Mouse (Mus musculus): ENCODE data around the gene Rasal2. TPM values are rescaled to one million over a fixed set of nuclear protein-coding genes. Genes with fewer than 3 reads are reported as not detected.

The Rasal2 gene
- total and polyA plus RNA-seq, 3 experiments, result 5.1 to 23.2 (median 22.2) TPM

GRCm38 (mm10) chr1:157117440-157117839, 295.0 kb downstream of the Rasal2 start:
- TF ChIP-seq CTCF (IDR thresholded peaks at IDR 0.05), result no peak

DNA sequence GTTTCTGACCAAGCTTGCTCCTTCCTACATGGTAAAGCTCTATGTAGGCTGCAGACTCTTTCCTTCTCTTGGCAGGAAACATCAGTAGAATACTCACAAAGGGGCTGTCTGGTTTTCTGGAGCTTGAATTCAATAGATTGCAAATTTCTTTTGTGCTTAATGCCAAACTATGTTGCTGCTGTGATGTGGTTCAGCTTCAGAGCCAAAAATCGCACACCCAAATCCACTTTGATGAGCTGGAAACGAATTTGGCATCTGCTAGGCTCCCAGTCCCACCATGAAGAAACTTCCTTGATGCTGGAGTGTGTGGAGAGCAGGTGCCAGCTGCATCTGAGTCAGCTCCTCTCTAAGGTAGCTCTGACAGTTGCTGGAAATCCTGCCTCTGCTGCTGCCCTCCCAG, 297.9 kb downstream of the Rasal2 start:
- TF ChIP-seq EP300 (IDR thresholded peaks at IDR 0.05; ENCODE audit: insufficient read depth, low read depth, low read length), result no peak
- no peak for TF ChIP-seq CTCF (IDR thresholded peaks at IDR 0.05)
- no peak for TF ChIP-seq POLR2A (IDR thresholded peaks at IDR 0.05; ENCODE audit: insufficient read depth, low read depth, low read length)
- Histone ChIP-seq H3K27me3 (ENCODE audit: control insufficient read depth, insufficient read depth, low read length) (no peaks in the 10 kb centered on the region), H3K27ac (no peak overlapping the region), H3K36me3 (ENCODE audit: control insufficient read depth, insufficient read depth, low read length) (no peaks in the 10 kb centered on the region), H3K79me2 (replicated peaks; ENCODE audit: control insufficient read depth, insufficient read depth, low read length) (no peaks in the 10 kb centered on the region), H3K4me1 (ENCODE audit: control insufficient read depth, insufficient read depth, low read length) (no peaks in the 10 kb centered on the region), H3K9ac (ENCODE audit: low read depth, low read length) (no peak overlapping the region), H3K4me3 (no peak overlapping the region)
- no peak for DNase-seq
- 77% methylated on average over 2 of the region's 2 CpGs for WGBS
- intact Hi-C loops (cut with DNase I), result no loop called here

More at GRCm38 (mm10) chr1:157117440-157117839, 295.0 kb downstream of the Rasal2 start:
- Histone ChIP-seq H3K36me3 (ENCODE audit: control insufficient read depth, insufficient read depth, low read length) (no peaks in the 10 kb centered on the region), H3K79me2 (replicated peaks; ENCODE audit: control insufficient read depth, insufficient read depth, low read length) (no peaks in the 10 kb centered on the region), H3K4me1 (ENCODE audit: control insufficient read depth, insufficient read depth, low read length) (no peaks in the 10 kb centered on the region), H3K9ac (ENCODE audit: low read depth, low read length) (no peak overlapping the region), H3K27ac (no peak overlapping the region), H3K27me3 (ENCODE audit: control insufficient read depth, insufficient read depth, low read length) (no peaks in the 10 kb centered on the region), H3K4me3 (no peak overlapping the region)
- intact Hi-C loops (cut with DNase I), result no loop called here
- no peak for DNase-seq
- WGBS, result 95% methylated on average over 3 of the region's 3 CpGs

GRCm38 (mm10) chr1:157110287-157110835, 302.0 kb downstream of the Rasal2 start:
- no peaks in the 10 kb centered on the region for H3K36me3 ChIP-seq (ENCODE audit: control insufficient read depth, insufficient read depth, low read length)
- H3K79me2 ChIP-seq (replicated peaks; ENCODE audit: control insufficient read depth, insufficient read depth, low read length), result no peaks in the 10 kb centered on the region
- H3K9ac ChIP-seq (ENCODE audit: low read depth, low read length), result no peak overlapping the region
- no peak overlapping the region for H3K27ac ChIP-seq
- intact Hi-C loops (cut with DNase I), result no loop called here
- H3K4me3 ChIP-seq, result no peak overlapping the region
- TF ChIP-seq EP300 (IDR thresholded peaks at IDR 0.05; ENCODE audit: insufficient read depth, low read depth, low read length) (no peak), CTCF (IDR thresholded peaks at IDR 0.05) (no peak), POLR2A (IDR thresholded peaks at IDR 0.05; ENCODE audit: insufficient read depth, low read depth, low read length) (no peak)
- no peak for DNase-seq
- WGBS, result 26% methylated on average over 6 of the region's 6 CpGs
- no peaks in the 10 kb centered on the region for H3K27me3 ChIP-seq (ENCODE audit: control insufficient read depth, insufficient read depth, low read length)
- no peaks in the 10 kb centered on the region for H3K4me1 ChIP-seq (ENCODE audit: control insufficient read depth, insufficient read depth, low read length)

DNA sequence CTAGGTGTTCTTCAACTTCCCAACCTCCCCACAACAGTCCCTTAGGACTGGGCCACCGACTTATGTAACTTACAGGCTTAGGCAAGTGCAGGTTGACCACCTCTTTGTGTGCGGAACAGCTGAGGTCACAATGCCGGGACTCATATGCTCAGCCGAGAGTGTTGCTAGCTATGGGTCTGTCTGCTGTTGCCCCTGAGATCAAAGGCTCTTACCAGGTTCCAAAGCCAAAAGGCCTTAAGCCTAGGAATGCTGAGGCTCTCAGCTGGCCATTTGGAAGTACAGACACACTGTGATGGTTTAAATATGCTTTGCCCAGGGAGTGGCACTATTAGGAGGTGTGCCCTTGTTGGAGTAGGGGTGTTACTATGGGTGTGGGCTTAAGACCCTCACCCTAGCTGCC, 303.8 kb downstream of the Rasal2 start, which contains the start of gene Tex35:
TSS of gene Tex35 (minus strand) at position 101 of the 400 bp plus-strand sequence.
- WGBS, result 90% methylated on average over 4 of the region's 4 CpGs
- Histone ChIP-seq H3K4me1 (ENCODE audit: control insufficient read depth, insufficient read depth, low read length) (no peaks in the 10 kb centered on the region), H3K27me3 (ENCODE audit: control insufficient read depth, insufficient read depth, low read length) (no peaks in the 10 kb centered on the region), H3K9ac (ENCODE audit: low read depth, low read length) (no peak within 1 kb of the TSS), H3K4me3 (no peak within 1 kb of the TSS), H3K36me3 (ENCODE audit: control insufficient read depth, insufficient read depth, low read length) (no peaks in the 10 kb centered on the region), H3K79me2 (replicated peaks; ENCODE audit: control insufficient read depth, insufficient read depth, low read length) (no peaks in the 10 kb centered on the region), H3K27ac (no peak within 1 kb of the TSS)
- intact Hi-C loops (cut with DNase I), result no loop called here
- no peak for TF ChIP-seq EP300 (IDR thresholded peaks at IDR 0.05; ENCODE audit: insufficient read depth, low read depth, low read length)
- TF ChIP-seq POLR2A (IDR thresholded peaks at IDR 0.05; ENCODE audit: insufficient read depth, low read depth, low read length), result no peak
- TF ChIP-seq CTCF (IDR thresholded peaks at IDR 0.05), result no peak
- DNase-seq, result no peak

DNA sequence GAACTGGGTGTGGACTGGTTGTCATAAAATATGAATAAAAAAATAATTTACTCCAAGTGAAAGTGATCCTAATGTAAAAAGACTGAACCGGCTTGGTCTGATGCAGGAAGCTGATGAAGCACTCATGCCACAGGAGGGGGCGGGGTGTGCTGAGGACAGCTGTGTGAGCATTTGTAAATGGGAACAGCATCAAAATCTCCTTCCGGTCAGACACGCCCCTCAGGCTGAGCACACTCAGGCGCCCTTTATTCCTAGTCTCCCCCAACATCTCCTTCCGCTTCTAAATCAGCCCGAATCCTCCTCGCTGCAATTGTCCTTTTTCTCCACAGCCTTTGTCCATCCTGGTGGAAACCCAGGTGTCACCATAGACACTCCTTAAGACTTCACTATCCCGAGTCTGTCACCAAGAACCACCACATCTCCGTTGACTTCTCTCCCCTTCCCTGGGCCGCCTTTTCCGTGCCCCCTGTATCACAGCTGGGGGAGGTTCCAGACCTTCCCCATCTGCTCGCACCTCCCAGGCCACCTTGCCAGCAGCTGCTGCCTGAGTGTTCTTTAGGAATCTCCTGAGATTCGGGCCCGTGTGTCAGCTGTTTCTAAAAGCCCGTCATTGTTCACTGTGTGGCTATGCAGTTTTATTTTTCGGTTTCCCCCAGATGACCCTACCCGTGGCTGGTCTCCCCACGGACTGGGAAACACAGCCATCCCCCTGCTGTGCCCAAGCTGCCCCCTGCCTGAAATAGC, 311.1 kb downstream of the Rasal2 start:
- H3K79me2 ChIP-seq (replicated peaks; ENCODE audit: control insufficient read depth, insufficient read depth, low read length), result no peaks in the 10 kb centered on the region
- H3K4me3 ChIP-seq, result no peak overlapping the region; the same call in 1 of the 2 replicates
- peak; percentile 45 to 63 for DNase-seq
- intact Hi-C loops (cut with DNase I), result loop anchor here (5.0 kb wide), 1 partner anchor 361 kb away; no protein-coding TSS in a partner anchor
- TF ChIP-seq POLR2A (IDR thresholded peaks at IDR 0.05; ENCODE audit: insufficient read depth, low read depth, low read length) (no peak), EP300 (IDR thresholded peaks at IDR 0.05; ENCODE audit: insufficient read depth, low read depth, low read length) (peak; percentile 71), CTCF (IDR thresholded peaks at IDR 0.05) (no peak)
- H3K36me3 ChIP-seq (ENCODE audit: control insufficient read depth, insufficient read depth, low read length), result no peaks in the 10 kb centered on the region
- H3K4me1 ChIP-seq (ENCODE audit: control insufficient read depth, insufficient read depth, low read length), result 0 out of 2 replicates have a peak, but pooled peaks cover 3% of the 10 kb centered on the region
- WGBS, result 14% methylated on average over 19 of the region's 19 CpGs
- H3K27me3 ChIP-seq (ENCODE audit: control insufficient read depth, insufficient read depth, low read length), result no peaks in the 10 kb centered on the region
- no peak overlapping the region for H3K27ac ChIP-seq
- peak overlapping the region; percentile 24; the same call in 1 of the 2 replicates for H3K9ac ChIP-seq (ENCODE audit: low read depth, low read length)

DNA sequence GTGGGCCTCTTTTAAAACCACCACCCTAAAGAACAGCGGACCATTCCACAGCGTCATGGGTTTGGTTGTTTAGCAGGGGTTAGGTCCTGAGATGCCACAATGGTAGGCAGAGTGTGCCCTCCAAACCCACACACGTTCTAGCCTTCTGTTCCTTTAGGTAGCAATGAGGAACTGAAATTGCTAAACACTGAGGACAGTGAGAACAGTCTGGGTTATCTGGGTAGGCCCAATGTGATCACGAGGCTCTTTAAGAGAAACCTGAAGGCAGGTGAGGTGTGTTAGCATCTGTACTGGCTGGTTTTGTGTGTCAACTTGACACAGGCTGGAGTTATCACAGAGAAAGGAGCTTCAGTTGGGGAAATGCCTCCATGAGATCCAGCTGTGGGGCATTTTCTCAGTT, 316.9 kb downstream of the Rasal2 start:
- H3K4me1 ChIP-seq (ENCODE audit: control insufficient read depth, insufficient read depth, low read length), result peaks cover 7% of the 10 kb centered on the region
- H3K9ac ChIP-seq (ENCODE audit: low read depth, low read length), result no peak overlapping the region
- no peaks in the 10 kb centered on the region for H3K36me3 ChIP-seq (ENCODE audit: control insufficient read depth, insufficient read depth, low read length)
- no peak overlapping the region for H3K27ac ChIP-seq
- H3K4me3 ChIP-seq, result no peak overlapping the region
- TF ChIP-seq CTCF (IDR thresholded peaks at IDR 0.05) (no peak), EP300 (IDR thresholded peaks at IDR 0.05; ENCODE audit: insufficient read depth, low read depth, low read length) (no peak), POLR2A (IDR thresholded peaks at IDR 0.05; ENCODE audit: insufficient read depth, low read depth, low read length) (no peak)
- no peaks in the 10 kb centered on the region for H3K79me2 ChIP-seq (replicated peaks; ENCODE audit: control insufficient read depth, insufficient read depth, low read length)
- WGBS, result 87% methylated on average over 4 of the region's 4 CpGs
- no peak for DNase-seq
- intact Hi-C loops (cut with DNase I), result no loop called here
- no peaks in the 10 kb centered on the region for H3K27me3 ChIP-seq (ENCODE audit: control insufficient read depth, insufficient read depth, low read length)

Data from heart, adult 2 months (tissue).